Mouse (Mus musculus) left cerebral cortex, adult 8-10 months (tissue): ENCODE data around the gene Tmc8. TPM values are rescaled to one million over a fixed set of nuclear protein-coding genes. Genes with fewer than 3 reads are reported as not detected.
A peak's percentile ranks its signal among the peaks of the same experiment; 100 is the strongest.
"Not testable (repeated sequence)": the region's sequence is repeated elsewhere in the genome, so short reads cannot be mapped to it uniquely, and the experiment has no call there.

ENCODE experiments used
- DNase-seq, 2 experiments: peaks; one replicate each; pipeline ENCODE4 v3.0.0; 2022; ENCODE audit warnings: low spot score in 2 of 2
- total RNA-seq, 4 experiments: library from RNA; stranded (reverse); gene quantifications; 2 replicates each; pipeline ENCODE4 v1.2.4; 2022

Tmc8 gene
- total RNA-seq, 4 experiments from 2014 or later: 0.50 to 1.3 (median 0.83) TPM

- DNase-seq: peak; percentile 45 to 71
Measured at GRCm38 (mm10) chr11:117824060-117824969, 42.4 kb downstream of the Tmc8 start.

DNA sequence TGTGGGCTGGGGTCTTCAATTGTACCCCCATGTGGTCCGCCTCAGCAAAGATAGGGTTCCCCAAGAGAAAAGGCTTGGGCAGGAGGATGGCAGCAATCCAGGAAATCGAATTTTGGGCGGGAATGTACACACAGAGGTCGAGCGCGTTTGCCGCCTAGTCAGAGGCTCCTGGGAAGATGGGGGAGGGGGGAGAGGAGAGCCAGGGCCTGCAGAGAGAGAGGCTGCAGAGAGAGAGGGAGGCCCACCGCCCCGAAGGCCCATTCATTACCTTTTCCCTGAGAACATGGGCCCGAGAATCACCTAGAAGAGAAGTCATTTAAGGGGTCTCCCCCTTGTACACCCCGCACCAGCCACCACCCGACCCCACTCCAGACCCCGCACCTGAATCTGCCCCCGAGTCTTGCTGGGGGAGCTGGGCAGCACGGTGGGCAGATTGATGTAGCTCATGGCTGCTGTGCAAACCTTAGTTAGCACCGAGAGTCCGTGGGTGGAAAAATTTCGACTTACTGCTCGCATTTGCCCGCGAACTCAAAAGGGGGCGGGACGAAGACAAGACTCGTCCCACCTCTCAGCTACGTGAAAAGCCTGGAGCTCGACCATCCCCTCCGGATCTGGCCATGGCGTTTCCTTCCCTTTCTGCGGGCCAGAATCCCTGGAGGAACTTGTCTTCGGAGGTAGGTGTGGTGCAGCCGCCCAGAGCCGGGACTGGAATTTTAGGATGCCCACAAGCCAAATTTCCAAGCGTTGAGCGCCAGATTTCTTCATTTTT is 43.6 kb downstream of the Tmc8 start, which contains the start of the genes Afmid and Tk1:
Gene Afmid, plus strand, starts transcription at position 592 of the 769 bp plus-strand sequence.
Gene Tk1, minus strand, starts transcription at position 760 of the 769 bp plus-strand sequence.
- DNase-seq: no peak

- DNase-seq: no peak
Measured at GRCm38 (mm10) chr11:117826164-117826563, 44.3 kb downstream of the Tmc8 start.

DNA sequence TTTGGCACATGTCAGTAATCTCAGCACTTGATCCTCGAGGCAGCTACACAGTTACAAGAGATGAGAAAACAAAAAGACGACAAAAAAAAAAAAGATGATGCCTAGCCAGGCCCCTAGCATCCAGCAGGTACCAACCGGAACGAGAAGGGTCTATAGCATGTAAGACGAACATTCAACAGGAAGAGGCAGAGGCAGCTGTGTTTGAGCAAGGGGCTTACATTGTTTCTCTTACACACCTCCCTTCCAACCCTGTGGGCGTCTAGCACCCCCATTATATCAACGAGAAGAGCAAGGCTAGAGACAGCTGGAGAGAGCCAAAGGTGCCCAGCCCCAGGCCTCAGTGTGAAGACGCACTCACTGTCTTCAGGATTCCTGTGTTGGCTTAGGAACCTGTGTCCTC is 45.0 kb downstream of the Tmc8 start:
- no peak for DNase-seq

DNA sequence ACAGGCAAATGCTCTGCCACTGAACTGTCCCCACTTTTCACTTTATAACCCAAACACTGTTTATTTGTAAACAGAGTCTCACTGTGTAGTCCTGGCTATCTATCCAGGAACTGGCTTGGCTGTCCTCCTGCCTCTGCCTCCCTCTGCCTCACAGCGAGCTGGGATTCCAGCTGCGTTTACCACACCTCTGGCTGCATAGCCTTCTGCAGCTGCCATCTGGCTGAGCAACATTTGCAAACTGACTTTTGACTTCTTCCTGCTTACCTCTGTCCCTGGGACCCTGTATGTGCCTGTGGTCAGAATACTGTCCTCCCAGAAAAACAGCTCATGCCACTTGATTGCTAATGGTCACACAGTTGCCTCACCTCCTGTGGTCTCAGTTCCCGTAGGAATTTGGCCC is 45.5 kb downstream of the Tmc8 start:
- no peak for DNase-seq

DNA sequence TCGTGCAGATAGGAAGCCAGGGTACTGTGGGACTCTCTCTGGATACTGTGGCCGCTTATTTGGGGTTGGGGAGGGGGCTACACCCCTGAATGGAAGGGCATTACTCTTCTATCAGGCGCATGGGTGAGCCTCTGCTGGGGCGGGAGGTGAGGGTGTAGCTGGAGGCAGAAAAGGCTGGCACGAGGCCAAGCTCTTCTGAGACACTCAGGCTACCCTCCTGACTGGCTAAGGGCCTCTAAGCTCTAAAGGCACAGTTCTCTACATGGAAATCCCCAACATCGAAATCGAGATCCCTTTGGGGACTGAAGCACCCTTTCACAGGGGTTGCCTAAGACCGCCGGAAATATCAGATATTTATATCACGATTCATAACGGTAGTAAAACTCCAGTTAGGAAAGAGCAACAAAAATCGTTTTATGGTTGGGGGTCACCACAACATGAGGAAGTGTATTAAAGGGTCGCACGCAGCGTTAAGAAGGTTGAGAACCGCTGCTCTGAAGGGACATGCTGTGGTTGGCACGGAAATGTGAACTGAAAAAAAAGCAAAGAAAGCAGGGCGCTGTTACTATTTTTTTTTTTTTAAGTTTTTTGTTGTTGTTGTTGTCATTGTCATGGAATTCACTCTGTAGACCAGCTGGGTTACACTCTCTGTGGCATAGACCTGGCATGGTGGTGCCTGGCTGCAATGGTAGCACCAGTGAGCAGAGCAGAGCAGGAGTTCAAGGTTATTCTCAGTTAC is 46.4 kb downstream of the Tmc8 start:
- no peak for DNase-seq

DNA sequence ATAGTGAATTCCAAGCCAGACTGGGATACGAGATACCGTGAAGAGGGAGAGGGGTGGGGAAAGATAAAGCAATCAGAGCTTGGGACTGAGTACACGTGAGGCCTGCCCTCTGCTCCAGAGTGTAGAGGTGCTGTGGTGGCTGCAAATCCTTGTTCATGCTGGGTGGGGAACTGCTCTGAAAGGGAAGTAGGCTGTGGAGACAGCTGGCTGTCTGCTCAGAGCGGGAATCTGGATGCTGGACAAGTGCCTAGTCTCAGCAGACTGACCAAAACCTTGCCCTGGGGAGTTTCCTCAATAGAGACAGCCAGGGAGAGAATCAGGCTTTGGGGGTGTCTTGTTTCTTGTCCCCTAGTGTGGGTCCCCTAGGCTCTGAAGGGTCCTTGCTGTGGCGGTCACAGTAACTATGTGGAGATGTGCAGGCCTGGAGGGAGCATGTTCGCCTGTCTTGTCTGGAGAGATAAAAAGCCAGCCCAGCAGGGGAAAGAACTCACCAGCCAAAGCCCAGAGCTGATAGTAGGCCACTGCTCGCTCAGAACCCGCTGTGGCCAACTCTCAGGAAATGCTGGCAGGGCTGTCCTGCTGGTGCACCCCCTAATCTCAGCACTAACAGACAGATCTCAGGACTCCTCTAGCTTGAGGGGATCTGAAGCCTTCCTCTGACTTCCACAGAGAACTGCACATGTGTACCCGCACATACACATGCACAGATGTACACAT is 47.2 kb downstream of the Tmc8 start:
- no peak for DNase-seq

- no peak for DNase-seq
Measured at GRCm38 (mm10) chr11:117829671-117830215, 47.9 kb downstream of the Tmc8 start.

DNA sequence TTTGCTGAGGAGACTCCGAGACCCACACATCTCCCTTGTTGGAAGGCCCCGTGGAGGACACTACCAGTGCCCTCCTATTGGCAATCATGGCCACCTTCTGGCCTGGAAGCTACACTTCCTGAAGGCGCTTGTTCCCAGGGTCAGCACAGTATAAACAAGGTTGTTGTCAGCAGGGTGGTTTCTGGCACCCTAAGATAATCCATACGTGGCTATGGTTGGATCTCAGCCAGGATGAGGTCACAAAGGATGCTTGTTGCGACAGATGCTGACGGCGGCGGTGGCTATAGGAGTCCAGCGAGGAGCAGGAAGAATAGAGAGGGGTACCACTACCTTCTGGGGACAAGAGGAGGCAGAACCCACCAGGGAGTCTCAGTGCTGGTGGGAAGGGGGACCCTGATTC is 48.5 kb downstream of the Tmc8 start:
- DNase-seq: no peak

DNA sequence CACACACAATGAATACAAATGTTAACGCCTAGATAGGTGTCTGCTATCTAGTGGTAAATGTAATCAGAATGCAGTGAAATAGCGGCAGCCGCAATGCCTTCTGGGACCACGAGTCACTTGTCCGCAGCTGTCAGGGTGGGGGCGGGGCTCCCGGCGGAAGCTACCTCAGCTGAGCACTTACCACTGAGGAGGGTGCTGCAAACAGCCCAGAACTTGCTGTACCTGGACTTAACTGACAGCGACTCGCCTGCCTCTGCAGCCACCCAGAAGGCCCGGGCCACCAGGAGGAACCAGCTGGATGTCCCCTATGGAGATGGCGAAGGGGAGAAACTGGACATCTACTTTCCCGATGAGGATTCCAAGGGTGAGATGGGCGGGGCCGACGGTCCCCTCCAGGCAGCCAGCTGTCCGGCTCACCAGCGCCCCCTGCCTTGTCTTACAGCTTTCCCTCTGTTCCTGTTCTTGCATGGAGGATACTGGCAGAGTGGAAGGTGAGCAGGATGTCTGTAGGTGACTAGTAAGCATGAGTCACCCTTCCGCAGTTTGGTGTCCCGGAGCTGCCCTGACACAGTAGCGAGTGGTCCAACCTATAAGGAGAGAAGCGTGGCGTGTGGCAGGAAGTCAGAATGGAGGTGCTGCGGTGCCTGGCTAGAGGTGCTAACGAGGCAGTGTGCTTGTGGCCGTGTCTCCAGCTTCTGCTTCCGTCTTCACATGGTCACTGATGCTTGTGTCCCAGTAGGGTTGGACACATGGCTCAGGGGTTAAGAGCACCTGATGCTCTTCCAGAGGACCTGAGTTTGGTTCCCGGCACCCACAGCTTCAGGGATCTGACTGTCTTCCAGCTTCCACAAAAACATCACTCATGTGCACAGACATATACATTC is 50.5 kb downstream of the Tmc8 start:
- DNase-seq: peak; percentile 52 to 54

- DNase-seq: not testable (repeated sequence)
Measured at GRCm38 (mm10) chr11:117833509-117833908, 51.6 kb downstream of the Tmc8 start.

DNA sequence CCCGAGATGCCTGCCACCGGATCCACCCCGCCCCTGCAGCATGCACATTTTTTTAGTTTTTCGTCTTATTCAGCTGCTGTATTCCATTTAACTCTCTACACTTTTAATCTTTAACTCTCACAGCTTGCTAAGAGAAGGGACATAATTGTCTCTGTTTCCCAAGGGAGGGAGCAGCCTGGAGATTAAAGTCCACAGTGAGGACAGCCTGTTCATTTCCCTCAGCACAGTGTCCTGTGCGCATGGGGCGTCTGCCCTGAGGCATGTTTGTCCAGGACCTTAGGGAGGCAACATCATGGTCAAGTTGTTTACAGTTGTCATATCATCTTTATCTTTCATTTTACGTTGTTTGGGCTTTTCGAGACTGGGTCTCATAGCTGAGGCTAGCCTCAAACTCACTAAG is 52.2 kb downstream of the Tmc8 start:
- no peak for DNase-seq

GRCm38 (mm10) chr11:117836306-117836705 is 54.4 kb downstream of the Tmc8 start:
- peak in 1 of 2 experiments; percentile 72 for DNase-seq

DNA sequence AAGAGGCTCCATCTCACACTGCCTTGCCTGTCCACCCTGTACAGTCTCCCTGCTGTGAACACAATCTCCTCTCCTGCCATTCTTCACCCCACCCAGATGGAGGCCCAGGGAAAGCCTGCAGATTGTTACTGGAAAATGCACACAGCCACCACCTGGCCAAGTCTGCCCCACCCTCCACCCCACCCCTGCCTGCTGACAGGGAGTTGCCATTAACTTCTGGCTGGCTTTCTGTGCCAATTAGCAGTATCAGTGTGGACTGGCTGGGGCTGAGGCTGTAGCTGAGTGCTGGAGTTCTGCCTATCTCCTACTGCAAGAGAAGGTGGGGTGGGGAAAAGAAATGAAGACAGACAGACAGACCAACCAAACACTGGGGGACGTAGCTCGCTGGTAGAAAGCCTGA is 56.7 kb downstream of the Tmc8 start:
- no peak for DNase-seq

- DNase-seq: no peak
Measured at GRCm38 (mm10) chr11:117839021-117839420, 57.1 kb downstream of the Tmc8 start.

GRCm38 (mm10) chr11:117840910-117841309 is 59.0 kb downstream of the Tmc8 start:
- DNase-seq: no peak
